Mouse (Mus musculus) erythroblast, embryonic 14.5 days (primary cell): ENCODE data around the gene Lamc1.

Experiments used
- GATA1 ChIP-seq: IDR thresholded peaks from 2 replicates; pipeline ENCODE4 v1.6.1; 2012; ENCODE audit warnings: low read length, inconsistent platforms, mixed read lengths
- TAL1 ChIP-seq: IDR thresholded peaks from 3 replicates; pipeline ENCODE4 v1.6.1; 2012; ENCODE audit warnings: low read length, inconsistent platforms, mixed read lengths

- TF ChIP-seq TAL1 = no peak
- no peak for TF ChIP-seq GATA1
Observed at GRCm38 (mm10) chr1:153171011-153171410, 161.6 kb downstream of the Lamc1 start.
